Mouse (Mus musculus): ENCODE measurements around the gene Zbtb38.

Zbtb38 gene

DNA sequence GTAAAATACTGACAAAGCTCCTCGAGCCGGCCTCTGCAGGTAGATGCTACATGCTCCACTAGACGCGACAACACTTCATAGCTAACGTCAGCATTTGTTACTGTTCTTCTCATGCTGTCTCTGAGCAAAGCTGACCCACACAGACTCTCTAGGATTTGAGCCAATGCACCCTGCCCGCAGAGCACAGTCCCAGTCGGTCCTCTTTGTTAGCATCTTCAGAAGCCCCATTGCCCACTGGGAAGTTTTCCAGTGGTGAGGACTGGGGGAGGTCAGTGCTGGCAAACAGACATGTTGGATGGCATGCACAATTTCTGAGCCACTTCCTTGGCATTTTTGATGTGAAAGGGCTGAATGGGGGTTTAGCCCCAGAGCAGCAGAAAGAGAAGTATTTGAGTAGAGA lies 113.2 kb downstream of the Zbtb38 start:
- DNase-seq (ENCODE audit: low spot score in 2 of 2): no peak

DNA sequence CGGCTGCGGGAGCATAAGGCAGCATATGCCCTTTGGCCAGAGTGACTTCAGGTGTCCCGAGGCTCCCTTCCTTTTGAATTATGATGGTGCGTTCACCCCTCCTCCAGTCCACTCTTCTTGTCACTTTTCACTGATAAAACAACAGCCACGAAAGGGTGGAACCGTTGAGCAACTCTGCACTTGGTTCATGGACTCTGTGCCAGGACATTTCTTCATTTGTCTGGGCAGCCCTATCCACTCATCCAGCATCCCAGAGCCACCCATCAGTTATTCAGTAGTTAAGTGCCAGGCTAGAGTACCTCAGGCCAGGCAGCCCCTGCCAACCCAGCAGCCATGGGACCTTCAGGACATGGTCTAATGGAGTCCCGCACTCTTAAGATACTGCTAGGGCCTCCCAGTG lies 114.1 kb downstream of the Zbtb38 start:
- peak in 1 of 2 experiments; percentile 40 for DNase-seq (ENCODE audit: low spot score in 2 of 2)

DNA sequence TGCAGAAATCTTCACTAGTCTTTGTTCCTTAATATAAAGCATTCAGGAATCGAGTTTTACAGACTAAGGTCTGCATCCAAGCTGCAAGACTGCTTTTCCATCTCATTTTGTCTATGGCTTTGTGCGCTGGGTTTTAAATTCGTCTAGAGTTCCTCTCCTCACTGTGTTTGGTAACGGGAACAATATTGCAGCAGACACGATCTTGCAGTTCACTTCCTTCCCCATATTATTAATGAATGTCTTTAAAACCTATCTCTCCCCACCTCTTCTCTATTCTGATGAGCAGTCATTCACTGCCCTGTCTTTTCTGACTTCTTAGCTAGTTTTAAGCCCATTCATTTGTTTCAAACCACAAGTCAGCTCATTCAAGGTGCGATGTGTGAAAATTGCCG lies 115.5 kb downstream of the Zbtb38 start:
- no peak for DNase-seq (ENCODE audit: low spot score in 2 of 2)

DNA sequence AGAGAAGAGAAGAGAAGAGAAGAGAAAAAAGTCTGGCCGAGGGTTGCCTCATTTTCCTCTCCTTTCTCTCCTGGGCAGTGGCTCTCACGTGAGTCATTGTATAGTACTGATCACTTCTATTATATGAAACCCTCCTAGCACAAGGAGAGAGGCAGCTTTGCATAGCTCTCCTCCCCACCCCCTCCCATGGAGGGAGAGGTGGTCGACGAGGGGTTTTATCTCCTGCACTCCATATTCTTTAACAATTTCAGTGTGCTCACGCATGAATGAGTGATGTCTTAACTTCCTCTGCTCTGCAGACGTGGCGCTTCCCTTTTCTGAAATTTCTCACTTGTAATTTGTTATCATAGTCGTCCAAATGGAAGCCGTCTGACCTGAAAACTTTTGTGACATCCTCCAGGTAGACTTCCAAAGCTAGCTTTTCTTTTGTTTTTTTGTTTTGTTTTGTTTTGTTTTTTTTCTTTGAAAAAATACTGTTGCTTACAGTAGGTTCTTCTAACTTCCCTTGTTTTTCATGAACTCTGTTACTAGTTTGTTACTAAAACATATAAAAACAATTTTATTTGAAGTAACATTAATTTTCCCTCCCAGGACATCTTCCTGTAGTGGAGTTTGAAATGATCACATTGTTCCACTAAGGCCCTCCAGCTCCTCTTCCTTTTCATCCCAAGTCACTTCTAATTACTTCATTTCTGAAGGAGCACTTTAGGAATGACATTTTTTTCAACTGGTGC lies 116.0 kb downstream of the Zbtb38 start:
- no peak for DNase-seq (ENCODE audit: low spot score in 2 of 2)

DNA sequence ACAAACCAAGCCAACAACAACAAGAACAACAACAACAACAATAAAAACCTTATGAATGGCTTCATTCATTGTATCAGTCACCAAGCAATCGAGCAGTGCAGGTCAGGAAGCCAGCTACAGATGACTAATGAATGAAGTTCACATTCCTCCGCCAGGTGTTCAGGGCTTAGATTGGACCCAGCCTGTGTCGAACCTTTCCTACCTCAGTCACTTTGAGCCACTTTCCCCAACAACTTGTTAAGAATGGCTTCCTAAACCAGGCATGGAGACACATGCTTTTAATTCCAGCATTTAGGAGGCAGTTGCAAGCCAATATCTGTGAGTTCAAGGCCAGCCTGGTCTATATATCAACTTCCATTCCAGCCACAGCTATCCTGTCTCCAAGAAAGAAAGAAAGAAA lies 116.7 kb downstream of the Zbtb38 start:
- no peak for DNase-seq (ENCODE audit: low spot score in 2 of 2)

DNA sequence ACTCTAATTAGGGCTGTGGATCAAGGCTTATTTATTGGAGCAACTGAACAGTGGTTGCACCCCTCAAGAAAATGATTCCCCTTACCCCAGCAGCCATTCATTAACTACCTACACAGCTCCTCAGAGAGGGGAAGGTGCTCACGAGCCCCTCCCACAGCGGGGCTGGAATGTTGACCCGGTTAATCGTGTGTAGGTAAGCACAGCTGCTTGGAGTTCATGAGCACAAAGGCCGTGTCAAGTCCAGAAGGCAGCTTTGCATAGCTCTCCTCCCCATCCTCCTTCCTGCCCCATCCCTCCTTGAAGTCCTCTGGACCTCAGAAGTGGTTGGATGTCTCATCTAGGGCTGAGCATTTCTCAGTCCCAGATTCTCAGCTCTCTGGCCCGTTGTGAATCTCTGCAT lies 117.5 kb downstream of the Zbtb38 start:
- DNase-seq (ENCODE audit: low spot score in 2 of 2): no peak

DNA sequence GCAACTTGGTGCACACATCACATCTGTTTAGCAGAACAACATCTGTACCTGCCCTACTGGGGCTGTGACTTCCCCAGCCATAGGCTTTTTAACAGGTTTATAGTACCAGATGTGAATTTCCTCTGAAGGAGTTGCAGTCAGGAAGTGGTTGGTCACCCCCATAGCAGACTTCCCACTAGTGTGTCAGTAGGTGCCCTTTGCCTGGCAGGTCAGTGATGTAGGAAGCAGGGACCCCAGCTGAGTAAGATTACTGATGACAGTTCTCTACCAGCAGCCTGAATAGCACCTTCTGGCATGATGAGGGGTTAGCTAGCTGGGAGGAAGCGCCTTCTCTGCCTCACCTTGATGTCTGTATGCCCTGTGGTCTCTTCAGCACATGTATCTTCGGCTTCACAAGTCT lies 118.9 kb downstream of the Zbtb38 start:
- no peak for DNase-seq (ENCODE audit: low spot score in 2 of 2)
